Mouse (Mus musculus) 3T3-L1 (cell line): ENCODE results near the gene Tbx6.
"Not testable (repeated sequence)": the region's sequence is repeated elsewhere in the genome, so short reads cannot be mapped to it uniquely, and the experiment has no call there.

ENCODE experiments used
- DNase-seq: peaks from one replicate; pipeline ENCODE4 v3.0.0-alpha.2; 2015; ENCODE audit warnings: low read depth, low spot score

The Tbx6 gene

DNA sequence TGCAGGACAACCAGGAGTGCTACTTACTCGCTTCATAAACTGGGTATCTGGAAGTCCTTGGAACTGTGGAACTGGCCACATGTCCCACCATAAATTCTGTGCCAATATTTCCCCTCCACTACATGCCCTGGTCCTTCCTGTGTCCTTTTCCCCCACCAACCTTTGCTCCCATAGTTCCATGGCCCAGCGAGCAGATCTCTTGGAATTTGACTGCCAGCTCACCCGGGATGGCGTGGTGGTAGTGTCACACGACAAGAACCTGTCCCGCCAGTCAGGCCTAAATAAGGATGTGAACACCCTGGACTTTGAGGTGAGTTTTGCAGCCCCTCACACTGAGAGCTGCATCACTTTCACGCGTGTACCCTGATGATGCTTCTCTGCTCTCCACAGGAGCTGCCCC, 14.3 kb upstream of the Tbx6 start:
- no peak for DNase-seq

DNA sequence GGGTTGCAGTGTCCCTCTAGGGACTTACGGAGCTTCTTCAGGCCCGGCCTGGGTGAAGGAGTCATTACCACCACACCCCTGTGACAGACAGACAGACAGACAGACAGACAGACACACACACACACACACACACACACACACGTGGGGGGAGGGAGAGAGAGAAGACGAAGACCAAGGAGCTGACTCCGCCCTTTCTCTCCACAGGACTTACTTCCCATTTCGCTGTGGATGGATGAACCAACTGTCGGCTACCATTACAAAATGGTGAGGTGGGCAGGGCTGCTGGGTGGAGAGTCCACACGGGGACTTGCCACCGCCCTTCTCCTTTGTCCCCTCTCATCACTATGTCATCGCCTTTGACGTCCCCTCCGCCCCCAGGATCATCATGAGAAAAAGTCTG, 10.5 kb upstream of the Tbx6 start:
- DNase-seq = no peak

DNA sequence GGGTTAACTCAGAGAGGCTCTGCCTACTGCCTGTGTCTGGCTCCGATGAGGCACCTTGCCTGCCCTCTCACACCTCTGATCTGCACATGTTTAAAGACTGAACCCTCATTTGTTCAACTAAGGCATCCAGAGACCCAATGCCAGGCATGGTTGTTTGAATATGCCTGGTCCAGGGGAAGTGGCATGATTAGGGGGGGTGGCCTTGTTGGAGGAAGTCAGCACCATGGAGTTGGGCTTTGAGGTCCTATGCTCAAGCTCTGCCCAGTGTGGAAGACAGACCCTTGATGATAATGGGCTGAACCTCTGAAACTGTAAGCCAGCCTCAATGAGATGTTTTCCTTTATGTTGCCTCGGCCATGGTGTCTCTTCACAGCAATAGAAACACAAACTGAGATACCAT, 7.9 kb upstream of the Tbx6 start:
- no peak for DNase-seq

DNA sequence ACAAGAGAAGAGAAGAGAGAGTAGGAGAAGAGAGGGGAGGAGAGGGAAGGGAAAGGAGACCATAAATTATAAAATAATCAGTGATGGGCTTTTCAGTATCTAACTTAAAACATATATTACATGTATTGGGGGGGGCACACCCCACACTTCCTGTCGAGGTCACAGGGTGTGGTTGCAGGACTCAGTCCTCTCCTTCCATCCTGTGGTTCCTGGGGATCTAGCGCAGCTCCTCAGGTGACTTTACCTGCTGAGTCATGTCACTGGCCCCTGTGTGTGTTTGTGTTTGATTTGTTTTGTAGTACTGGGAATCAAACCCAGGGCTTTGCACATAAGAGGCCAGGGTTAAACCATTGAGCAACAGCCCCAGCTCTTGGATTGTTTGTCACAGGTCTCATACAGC, 6.8 kb upstream of the Tbx6 start:
- DNase-seq = no peak

DNA sequence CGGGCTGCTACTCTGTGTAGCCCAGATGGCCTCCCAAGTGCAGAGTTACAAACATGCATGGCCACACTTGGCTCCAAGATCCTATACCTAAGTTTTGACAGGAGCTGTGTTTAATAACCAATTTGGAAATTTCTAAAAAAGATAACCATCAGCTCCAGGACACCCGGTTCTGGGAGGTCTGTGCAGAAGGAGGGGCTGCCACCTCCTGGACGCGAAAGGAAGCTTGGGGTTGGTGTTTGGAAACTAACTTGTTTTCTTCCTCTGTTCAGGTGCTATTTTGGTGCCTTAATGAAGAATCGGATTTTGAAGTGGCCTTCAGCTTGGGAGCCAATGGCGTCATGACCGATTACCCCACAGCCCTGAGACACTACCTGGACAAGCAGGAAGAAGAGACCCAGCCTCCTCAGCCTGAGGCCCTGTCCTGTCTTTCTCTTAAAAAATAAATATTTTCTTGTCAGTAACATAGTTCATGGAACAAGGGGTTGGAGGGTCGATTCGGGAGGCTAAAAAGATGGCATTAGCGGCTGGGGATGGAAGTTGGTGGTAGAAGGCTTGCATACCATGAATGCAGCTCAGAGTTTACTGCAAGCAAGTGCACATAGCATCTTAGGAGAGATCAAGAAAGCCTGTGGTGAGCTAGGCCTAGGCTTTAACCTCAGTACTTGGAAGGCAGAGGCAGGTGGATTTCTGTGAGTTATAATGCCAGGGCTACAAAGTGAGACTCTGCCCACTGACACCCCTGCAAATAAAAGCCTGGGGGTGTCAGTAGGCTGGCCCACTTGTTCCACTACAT, 5.9 kb upstream of the Tbx6 start:
- DNase-seq = no peak

DNA sequence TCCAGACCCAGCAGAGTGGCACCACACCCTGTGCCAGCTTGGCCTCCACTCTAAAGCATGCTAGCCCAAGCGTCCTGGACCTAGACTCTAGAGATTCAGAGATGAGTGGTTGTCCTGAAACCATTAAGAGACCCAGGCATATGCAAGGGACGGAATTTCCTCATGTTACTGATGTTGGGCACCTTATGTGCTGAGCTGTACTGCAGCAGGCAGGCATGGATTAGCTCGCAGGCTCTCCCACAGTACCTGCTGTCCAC, 5.4 kb upstream of the Tbx6 start:
- no peak for DNase-seq

DNA sequence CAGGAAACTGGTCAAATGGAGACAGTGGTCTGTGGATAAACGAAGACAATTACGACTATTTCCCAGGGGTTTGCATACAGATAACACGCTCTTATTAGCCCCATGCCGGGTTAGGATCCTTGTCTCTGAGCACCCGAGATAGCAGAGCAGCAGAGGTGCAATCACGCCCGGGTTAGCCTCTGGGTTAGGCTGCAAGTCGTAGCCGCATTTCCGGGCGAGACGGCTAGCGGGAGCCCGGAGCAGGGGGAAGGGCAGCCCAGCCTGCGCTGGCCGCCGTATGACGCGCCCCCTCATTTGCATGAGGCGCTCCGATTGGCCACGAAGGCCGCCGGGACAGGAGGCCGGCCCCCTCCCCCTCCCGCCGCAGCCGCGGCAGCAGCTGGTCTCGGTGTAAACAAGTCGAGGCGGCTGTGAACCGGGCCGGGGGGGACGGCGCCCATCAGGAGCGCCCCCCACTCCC, 4.7 kb upstream of the Tbx6 start, which contains the start of gene Ypel3:
TSS of gene Ypel3 (plus strand) at position 358 of the 460 bp plus-strand sequence.
- peak; percentile 84 for DNase-seq

DNA sequence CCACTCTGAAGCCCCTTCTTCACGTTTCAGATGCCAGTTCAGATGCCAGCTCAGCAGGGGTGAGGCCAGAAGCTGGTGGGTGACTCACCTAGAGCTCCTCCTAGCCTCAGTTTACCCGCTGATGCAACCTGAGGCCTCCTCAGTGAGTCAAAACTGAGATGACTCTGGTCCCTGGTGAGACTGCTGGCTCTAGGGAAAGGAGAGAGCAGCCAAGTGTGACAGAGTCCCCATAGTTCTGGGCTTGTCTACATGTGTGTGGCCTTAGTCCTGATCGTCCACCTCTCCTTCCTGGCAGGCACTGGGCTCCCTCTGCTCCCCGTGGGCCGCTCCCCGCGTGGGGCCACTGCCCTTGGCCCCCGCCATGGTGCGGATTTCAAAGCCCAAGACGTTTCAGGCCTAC, 3.8 kb upstream of the Tbx6 start:
- DNase-seq = no peak

DNA sequence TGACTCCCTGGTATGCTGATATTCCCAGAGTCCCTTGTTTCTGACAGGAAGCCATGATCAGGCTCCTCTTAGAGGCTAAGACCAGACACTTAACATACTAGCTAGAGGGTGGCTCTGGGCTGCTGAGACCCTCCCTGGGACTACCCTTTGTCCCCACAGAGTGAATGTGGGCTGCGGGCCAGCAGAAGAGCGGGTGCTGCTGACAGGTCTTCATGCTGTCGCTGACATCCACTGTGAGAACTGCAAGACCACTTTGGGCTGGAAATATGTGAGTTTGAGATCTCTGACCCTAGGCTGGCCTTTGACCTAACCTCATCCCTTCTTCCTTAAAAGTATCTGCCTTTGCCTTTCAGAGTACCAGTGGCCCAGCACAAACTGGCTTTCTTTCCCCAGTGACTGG, 3.1 kb upstream of the Tbx6 start:
- DNase-seq = no peak

DNA sequence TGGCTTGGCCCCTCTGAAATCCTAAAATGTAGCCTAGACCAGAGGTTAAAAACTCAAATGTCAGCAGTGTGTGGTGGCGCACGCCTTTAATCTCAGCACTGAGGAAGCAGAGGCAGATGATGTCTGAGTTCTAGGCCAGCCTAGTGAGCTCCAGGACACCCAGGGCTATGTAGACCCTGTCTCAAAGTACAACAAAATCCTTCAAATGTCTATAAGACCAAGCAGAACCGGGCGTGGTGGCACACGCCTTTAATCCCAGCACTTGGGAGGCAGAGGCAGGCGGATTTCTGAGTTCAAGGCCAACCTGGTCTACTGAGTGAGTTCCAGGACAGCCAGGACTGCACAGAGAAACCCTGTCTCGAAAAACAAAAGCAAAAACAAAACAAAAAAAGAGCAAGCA, 2.2 kb upstream of the Tbx6 start:
- DNase-seq = not testable (repeated sequence)

DNA sequence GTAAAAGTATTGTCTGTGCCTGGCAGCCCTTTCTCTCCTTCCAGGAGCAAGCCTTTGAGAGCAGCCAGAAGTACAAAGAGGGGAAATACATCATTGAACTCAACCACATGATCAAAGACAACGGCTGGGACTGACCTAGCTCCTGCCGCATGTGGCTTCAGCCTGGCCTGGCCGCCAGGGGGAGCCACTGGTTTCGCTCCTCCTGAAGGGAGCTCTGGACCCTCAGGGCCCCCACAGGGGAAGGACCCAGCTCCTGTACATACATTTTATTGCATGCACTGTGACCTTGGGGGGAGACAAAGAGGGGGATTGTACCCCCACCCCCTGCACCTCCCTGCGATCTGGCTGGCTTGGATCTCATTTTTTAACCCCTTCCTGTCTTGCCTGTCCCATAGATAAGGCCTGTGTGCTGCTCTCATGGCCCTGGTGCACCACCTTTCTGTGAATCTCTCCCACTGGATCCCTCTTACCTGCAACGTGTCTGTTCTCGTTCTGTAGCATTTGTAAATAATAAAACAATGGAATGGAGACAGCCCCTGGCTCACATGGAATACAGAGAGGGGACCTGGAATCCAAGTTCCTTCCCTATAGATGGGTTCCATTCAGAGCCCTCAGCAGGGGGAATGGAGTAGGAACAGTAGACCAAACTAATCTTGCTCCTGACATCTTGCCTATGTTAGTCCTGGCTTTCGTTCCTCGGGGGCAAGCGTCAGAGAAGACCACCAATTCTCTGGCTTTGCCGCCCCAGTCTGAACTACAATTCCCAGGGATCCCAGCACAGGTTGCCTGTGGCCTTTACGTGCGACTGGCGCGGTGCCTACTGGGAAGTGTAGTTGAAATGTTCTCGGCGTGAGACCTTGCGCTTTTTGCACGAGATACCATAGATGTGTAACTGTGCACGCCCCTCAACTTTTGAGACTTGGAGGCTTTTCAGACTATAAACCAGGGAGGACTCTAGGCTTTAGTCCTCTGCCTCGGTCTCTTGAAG, 1.0 kb upstream of the Tbx6 start:
- DNase-seq = peak; percentile 64

DNA sequence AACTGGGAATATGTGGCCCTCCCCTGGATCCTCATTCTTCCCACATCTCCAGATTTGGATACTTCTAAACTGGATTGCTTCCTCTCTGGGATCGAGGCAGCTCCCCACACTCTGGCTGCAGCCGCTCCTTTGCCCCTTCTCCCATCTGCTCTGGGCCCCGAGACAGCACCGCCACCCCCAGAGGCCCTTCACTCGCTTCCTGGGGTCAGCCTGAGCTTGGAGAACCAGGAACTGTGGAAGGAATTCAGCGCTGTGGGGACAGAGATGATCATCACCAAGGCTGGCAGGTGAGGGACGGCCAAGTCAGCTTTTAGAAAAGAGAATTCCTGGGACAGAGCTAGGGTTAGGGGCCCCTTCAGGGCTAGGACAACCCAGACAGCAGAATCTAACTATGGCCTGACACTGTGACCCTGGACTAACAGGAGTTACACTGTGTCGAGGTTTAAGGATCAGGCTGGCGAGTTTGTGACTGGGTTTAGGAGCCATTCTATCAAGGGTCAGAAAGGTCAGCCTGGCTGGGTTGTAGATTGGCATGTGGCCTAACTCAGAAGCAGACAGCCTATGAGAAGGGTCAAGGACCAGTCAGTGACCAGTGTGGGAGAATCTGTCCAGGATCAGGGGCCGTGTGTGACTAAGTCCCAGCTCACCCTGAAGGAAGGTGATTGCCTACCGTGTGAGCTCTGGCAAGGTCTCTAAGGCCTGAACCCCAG, 533 bp downstream of the Tbx6 start:
- DNase-seq = no peak

DNA sequence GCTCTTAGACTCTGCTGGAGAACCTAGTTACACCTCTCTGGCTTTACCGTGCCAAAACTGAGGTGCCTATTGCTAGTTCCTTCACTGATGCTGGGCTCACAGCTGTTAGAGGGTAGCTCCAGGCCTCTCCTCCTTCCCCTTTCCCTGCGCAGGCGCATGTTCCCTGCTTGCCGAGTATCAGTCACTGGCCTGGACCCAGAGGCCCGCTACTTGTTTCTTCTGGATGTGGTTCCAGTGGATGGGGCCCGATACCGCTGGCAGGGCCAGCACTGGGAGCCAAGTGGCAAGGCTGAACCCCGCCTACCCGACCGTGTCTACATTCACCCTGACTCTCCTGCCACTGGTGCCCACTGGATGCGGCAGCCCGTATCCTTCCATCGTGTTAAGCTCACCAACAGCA, 1.4 kb downstream of the Tbx6 start:
- no peak for DNase-seq

DNA sequence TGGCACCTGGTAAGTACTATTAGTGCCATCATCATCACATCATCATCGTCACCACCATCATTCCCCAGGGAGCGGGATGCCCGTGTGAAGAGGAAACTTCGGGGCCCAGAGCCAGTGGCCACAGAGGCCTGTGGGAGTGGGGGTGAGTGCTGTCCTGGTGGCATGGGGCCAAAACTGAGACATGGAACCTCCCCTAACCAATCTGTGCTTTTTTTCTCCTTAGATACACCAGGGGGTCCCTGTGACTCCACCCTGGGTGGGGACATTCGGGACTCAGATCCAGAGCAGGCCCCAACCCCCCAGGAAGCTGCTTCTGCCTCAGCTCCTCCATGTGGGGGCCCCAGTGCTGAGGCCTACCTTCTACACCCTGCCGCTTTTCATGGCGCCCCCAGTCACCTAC, 3.2 kb downstream of the Tbx6 start:
- no peak for DNase-seq

DNA sequence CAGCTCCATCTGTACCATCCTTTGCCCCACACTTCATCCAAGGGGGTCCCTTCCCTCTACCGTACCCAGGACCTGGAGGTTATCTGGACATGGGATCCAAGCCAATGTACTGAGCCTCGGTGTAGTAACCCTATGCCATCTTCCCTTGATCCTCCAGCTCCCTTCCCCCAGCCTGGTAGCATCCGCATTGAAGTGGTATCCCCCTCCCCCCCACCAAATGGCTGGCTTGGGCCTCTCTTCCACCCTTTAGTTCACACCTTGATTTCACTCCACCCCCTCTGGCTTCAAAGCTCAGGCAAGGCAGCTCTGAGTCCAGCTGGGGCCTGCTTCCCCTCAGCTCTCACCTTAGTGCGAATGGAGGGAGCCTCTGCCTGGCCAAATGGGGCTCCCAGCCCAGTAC, 3.8 kb downstream of the Tbx6 start:
- DNase-seq = no peak

DNA sequence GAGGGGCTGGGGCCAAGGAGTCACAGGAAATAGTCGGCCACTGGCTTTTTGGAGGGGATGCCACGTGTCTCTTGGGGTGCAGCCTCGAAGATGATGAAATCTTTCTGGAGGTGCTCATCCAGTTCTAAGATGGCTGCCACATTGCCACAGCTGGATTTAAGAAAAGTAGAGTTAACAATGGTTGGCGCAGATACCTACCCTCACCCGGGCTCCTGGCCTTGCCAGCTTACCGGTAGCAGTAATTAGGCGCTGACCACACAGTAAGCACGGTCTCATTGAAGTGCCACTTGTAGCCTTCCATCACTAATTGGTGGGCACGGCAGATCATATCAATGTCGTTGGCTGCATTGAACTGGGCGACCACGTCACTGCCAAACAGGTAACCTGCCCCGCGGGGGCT, 4.9 kb downstream of the Tbx6 start:
- no peak for DNase-seq

DNA sequence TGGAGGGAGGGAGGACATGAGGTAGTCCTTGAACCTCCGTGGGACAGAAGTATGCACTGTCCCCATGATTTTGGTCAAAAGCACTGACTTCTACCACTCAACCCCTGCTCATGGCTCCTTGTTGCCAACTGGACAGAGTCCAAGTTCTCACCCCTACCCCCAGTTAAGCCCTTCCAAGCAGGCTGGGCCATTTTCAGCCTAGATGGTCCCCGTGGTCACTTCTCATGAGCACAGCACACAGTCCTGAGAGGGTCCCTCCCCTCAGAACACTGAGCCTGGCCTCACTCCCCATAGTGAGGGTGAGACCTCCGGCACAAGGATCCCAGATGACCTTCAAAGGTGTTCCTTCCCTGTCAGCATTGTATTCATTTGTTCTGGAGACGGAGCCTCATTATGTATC, 7.9 kb downstream of the Tbx6 start:
- DNase-seq = no peak

DNA sequence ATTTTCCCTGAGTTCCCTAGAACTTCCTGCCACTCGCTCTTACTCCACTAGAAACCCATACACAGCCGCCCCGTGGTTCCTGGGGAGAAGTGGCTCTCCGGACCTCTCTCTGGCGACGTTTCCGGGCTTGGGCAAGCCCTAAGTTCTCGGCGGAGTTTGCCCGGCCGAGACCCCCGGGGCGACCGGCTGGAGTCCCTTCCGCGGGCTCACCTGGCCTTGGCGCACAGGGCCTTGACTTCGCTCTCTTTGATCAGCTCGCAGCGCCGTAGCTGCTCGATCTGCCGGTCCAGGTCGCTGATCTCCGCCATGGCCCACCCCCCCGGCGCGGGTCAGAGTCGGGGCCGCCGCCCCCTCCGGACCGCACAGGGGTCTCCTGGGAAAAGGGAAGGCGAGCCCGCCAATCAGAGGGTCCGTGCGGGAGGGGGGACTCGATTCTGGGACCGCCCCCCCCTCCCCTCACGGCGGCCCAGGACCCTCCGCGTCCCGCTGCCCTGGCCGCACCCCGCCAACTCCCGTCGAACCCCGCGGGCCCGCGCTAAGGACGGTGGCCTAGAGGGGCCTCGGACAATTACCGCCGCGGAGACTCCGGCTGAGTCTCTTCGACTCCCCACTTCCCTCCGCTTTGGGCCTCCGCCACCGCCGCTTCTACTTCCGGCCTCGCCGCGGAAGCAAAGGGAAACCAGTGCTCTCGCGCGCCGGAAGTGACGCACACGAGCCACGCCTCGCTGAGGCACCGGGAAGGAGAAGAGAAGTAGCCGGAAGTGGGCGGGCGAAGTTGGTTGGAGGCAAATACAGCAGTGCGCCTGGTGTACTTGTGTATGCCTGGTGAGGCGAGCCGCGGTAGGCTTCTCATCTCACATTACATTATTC, 10.8 kb downstream of the Tbx6 start, which contains the start of gene Ppp4c:
TSS of gene Ppp4c (minus strand) at position 646 of the 870 bp plus-strand sequence.
- DNase-seq = peak; percentile 96

DNA sequence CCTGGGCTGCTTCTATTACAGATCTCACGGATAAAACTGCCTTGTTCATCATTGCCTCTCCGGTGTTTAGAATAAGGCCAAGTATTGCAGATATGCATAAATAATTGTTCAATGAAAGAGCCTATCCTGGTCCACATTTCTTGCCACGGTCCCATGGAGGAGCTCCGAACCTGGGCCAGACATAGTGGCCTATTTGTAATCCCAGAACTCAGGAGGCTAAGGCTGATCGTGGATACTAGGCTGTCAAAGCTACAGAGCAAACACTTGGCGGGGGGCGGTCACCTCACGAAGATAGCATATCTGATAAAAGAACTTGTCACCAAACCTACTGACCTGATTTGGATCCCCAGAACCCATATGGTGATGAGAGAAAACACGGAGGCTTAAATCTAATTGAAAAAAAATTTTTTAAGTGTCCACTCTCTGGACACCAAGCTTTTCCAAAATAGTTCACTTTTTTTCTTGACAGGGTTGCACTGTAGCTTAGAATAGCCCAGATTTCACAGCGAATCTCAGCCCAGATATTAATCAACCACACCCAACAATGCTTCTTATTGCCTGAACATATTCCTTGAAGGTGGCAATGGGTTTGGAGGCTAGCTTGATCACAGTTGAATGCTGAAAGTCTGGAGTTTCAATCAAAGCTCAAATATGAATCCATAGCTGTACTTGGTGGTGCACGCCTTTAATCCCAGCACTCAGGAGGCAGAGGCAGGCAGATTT, 11.6 kb downstream of the Tbx6 start:
- DNase-seq = no peak

DNA sequence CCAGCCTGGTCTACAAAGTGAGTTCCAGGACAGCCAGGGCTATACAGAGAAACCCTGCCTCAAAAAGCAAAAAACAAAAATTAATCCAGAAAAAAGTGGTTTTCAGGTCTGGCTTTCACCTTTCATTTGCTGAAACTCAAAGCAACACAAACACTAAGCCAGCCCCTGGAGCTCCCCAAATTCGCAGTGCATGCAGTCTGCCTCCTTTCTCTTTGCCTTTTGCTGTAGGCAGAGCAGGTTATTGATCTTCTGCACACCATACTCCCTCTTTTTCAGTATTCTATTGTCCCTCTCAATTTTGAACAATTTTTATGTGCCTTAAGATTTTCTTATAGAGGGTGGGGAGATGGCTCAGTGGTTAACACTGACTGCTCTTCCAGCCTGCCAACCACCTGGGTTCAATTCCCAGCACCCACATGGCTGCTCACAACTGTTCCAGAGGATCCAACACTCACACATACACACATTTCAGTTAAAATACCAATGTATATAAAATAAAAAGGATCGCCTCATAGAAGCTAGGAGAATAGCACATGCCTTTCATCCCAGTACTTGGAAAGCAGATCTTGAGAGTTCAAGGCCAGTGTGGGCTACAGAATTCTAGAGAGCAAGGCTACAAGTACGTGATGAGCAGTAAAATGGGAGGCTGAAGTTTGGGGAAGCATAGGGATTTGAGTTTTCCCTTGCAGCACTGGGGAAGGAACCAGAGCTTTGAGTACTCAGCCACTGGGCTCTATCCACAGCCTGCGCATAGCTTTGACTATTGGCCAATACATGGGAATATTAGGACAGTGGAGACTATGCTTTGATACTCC, 12.4 kb downstream of the Tbx6 start:
- no peak for DNase-seq
